Mouse (Mus musculus): ENCODE data around the gene Sertad2.

GRCm38 (mm10) chr11:20681679-20682078, 138.6 kb downstream of the Sertad2 start:
- TF ChIP-seq CTCF (IDR thresholded peaks at IDR 0.05; ENCODE audit: low read depth, low read length) (no peak), GATA1 (IDR thresholded peaks at IDR 0.05; ENCODE audit: borderline replicate concordance, low read length) (no peak)
